Mouse (Mus musculus): ENCODE results near the gene Tmem129. TPM values are rescaled to one million over a fixed set of nuclear protein-coding genes. Genes with fewer than 3 reads are reported as not detected.

Tmem129 gene
- 17.4 TPM for polyA plus RNA-seq (2014; fragmentation: Illumina TruSeq; extraction: RNeasy Lipid Tissue Mini Kit (QIAGEN cat#74804); ENCODE audit: insufficient read depth, low read depth, low replicate concordance)

GRCm38 (mm10) chr5:33657787-33658663 lies at the start of gene Tmem129, which contains the start of gene Tacc3:
TSS of gene Tmem129 (minus strand) at chr5:33658416.
TSS of gene Tacc3 (plus strand) at chr5:33658128.

DNA sequence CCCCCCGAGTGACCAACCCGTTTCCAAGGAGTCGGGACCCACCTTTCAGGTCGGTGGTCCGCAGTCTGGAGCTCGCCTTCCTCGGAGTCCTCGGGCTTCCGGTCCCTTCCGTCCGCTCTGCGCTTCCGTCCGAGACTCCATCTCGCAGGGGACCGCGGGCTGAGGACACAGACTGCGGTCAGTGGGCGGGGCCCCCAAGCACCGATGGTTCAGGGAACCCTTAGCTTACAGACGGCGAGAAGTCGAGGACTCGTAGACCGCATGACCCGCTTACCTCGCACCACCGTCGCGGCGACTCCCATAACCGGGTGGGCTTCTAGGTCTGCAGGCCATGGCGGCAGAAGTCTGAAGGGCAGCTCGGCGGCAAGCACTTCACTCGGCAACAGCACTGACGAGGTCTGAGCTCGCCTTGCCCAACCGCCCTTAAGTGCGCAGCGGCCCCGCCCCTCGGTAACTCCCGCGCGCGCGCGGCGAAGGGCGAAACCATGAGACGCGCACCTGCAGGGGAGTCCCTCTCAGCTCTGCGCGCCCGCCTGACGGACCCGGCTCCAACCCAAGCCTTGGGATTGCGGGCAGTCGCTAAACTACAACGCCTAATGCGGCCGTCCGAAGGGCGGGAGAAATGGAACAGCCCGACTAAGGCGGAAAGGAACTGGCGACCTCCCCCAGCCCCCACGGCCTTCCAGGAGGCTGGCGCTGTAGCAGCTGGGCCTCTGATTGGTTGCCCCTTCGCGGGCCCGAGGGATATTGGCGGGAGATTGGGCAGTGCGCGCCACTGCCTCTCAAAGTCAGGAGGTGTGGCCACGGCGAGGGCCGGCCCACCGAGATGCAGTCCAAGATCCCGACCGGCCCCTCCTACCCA lies 6.1 kb downstream of the Tmem129 start, which contains the start of gene Slbp:
Gene Slbp (minus strand): TSS at position 654 of the 862 bp plus-strand sequence.

DNA sequence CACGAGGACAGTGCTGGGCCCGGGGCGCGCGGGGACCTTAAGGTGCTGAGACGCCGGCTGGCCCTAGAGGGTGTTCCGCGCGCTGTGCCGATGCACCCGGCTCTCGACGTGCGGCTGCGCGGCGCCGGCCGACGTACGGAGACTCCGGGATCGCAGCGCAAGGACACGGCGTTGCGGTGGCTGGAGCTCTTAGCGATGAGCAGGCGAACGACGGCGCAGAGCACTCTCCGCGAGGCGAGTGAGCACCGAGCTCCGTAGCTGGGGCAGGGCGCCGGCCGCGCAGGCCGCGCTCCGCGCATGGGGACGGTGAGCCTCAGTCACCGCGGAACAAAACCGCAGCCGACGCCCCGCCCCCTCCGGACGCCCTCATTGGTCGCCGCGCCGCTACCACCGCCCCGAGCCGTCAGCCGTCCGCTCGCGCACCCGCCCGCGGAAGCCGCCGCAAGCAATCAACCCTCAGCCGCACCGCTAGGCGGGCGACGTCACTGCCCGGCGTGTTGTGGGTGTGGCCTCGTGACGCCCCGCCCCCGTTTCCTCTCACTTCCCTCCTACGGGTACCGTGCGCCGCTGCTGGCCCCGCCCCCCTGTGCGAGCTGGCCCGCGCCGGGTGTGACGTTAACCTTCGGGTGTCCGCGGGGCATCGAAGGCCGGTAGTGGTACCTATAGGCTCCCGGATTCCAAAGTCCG lies 28.8 kb downstream of the Tmem129 start, which contains the start of the genes Fam53a and Gm9903:
Gene Fam53a (minus strand): TSS at position 335 of the 687 bp plus-strand sequence.
Gene Gm9903 (plus strand): TSS at position 625 of the 687 bp plus-strand sequence.

Other genes starting within 250 kb of the Tmem129 start
- gene Nkx1-1, start 224.4 kb downstream of the Tmem129 start, polyA plus RNA-seq (2014; fragmentation: Illumina TruSeq; extraction: RNeasy Lipid Tissue Mini Kit (QIAGEN cat#74804); ENCODE audit: insufficient read depth, low read depth, low replicate concordance) = not detected
- gene Fam53a, start 28.8 kb downstream of the Tmem129 start, polyA plus RNA-seq (2014; fragmentation: Illumina TruSeq; extraction: RNeasy Lipid Tissue Mini Kit (QIAGEN cat#74804); ENCODE audit: insufficient read depth, low read depth, low replicate concordance) = 19.5 TPM
- not detected for gene Gm9903, start 28.5 kb downstream of the Tmem129 start, polyA plus RNA-seq (2014; fragmentation: Illumina TruSeq; extraction: RNeasy Lipid Tissue Mini Kit (QIAGEN cat#74804); ENCODE audit: insufficient read depth, low read depth, low replicate concordance)
- 25.6 TPM for gene Slbp, start 5.8 kb downstream of the Tmem129 start, polyA plus RNA-seq (2014; fragmentation: Illumina TruSeq; extraction: RNeasy Lipid Tissue Mini Kit (QIAGEN cat#74804); ENCODE audit: insufficient read depth, low read depth, low replicate concordance)
- gene Tacc3, start 288 bp downstream of the Tmem129 start, polyA plus RNA-seq (2014; fragmentation: Illumina TruSeq; extraction: RNeasy Lipid Tissue Mini Kit (QIAGEN cat#74804); ENCODE audit: insufficient read depth, low read depth, low replicate concordance) = 2.7 TPM
- 44.8 TPM for gene Fgfr3, start 63.3 kb upstream of the Tmem129 start, polyA plus RNA-seq (2014; fragmentation: Illumina TruSeq; extraction: RNeasy Lipid Tissue Mini Kit (QIAGEN cat#74804); ENCODE audit: insufficient read depth, low read depth, low replicate concordance)
- 14.7 TPM for gene Letm1, start 124.4 kb upstream of the Tmem129 start, polyA plus RNA-seq (2014; fragmentation: Illumina TruSeq; extraction: RNeasy Lipid Tissue Mini Kit (QIAGEN cat#74804); ENCODE audit: insufficient read depth, low read depth, low replicate concordance)
- gene Nsd2, start 162.3 kb upstream of the Tmem129 start, polyA plus RNA-seq (2014; fragmentation: Illumina TruSeq; extraction: RNeasy Lipid Tissue Mini Kit (QIAGEN cat#74804); ENCODE audit: insufficient read depth, low read depth, low replicate concordance) = 8.0 TPM

All from lung, adult 10 weeks (tissue).